Mouse (Mus musculus) liver, embryonic 11.5 days (tissue): ENCODE measurements around the gene Arid3a. TPM values are rescaled to one million over a fixed set of nuclear protein-coding genes. Genes with fewer than 3 reads are reported as not detected.

Source experiments
- ATAC-seq: fragments of 200-750 bp; cut with Nextera tagmentation; replicated peaks from 2 replicates; pipeline ENCODE4 v1.8.0; 2017; ENCODE audit warnings: moderate number of reproducible peaks, mild to moderate bottlenecking, moderate TSS enrichment, moderate library complexity; ENCODE audit not compliant: low FRiP score
- DNase-seq: peaks from one replicate; pipeline ENCODE4 v3.0.0-alpha.2; 2017; ENCODE audit warnings: low spot score
- H3K27ac ChIP-seq: fragments of 300-500 bp; sonication (generic); 2 replicates; pipeline ENCODE4 v1.5.1; 2014; ENCODE audit warnings: mild to moderate bottlenecking, low read depth, low read length, control low read depth
- H3K27me3 ChIP-seq: fragments of 300-500 bp; sonication (generic); replicated peaks from 2 replicates; pipeline ENCODE4 v1.6.1; 2014; ENCODE audit warnings: low read length, mixed read lengths; ENCODE audit not compliant: control insufficient read depth, insufficient read depth
- H3K36me3 ChIP-seq: fragments of 300-500 bp; sonication (generic); 2 replicates; pipeline ENCODE4 v1.6.1; 2014; ENCODE audit warnings: mild to moderate bottlenecking, low read length, moderate library complexity, mixed read lengths; ENCODE audit not compliant: control insufficient read depth, insufficient read depth
- H3K4me1 ChIP-seq: fragments of 300-500 bp; sonication (generic); replicated peaks from 2 replicates; pipeline ENCODE4 v1.6.1; 2014; ENCODE audit warnings: low read length, mixed read lengths; ENCODE audit not compliant: control insufficient read depth, insufficient read depth
- H3K4me2 ChIP-seq: fragments of 300-500 bp; sonication (generic); 2 replicates; pipeline ENCODE4 v1.6.1; 2014; ENCODE audit warnings: mild to moderate bottlenecking, control low read depth, moderate library complexity
- H3K4me3 ChIP-seq: fragments of 300-500 bp; sonication (generic); 2 replicates; pipeline ENCODE4 v1.5.1; 2014; ENCODE audit warnings: low read depth, low read length, control low read depth
- H3K9ac ChIP-seq: fragments of 300-500 bp; sonication (generic); 2 replicates; pipeline ENCODE4 v1.6.1; 2014; ENCODE audit warnings: low read depth, low read length, control low read depth
- H3K9me3 ChIP-seq: fragments of 300-500 bp; sonication (generic); 2 replicates; pipeline ENCODE4 v1.6.1; 2016; ENCODE audit warnings: low read length, inconsistent platforms, mixed read lengths; ENCODE audit not compliant: control insufficient read depth
- WGBS: fragments of 180-500 bp; shearing (Covaris S2); extraction: QIAGEN DNeasy Blood & Tissue Kit; methylation state at CpG from one replicate; pipeline ENCODE4 v1.1.7; 2014; 5-methylcytosine and 5-hydroxymethylcytosine counted together
- polyA plus RNA-seq: library from polyadenylated mRNA; unstranded; fragments of >200 nt; fragmentation: Nextera tagmentation; extraction: Ambion mirVana; gene quantifications from 2 replicates; pipeline ENCODE4 v1.2.1, GENCODE M21; 2014

Arid3a gene
- polyA plus RNA-seq, 1 experiment from 2014 or later: 12.4 TPM

GRCm38 (mm10) chr10:79934272-79934721, 7.5 kb downstream of the Arid3a start:
- no peak overlapping the region for H3K4me3 ChIP-seq
- H3K4me2 ChIP-seq: no peak overlapping the region
- no peaks in the 10 kb centered on the region for H3K27me3 ChIP-seq
- no peaks in the 10 kb centered on the region for H3K9me3 ChIP-seq
- H3K36me3 ChIP-seq: peaks cover 25% of the 10 kb centered on the region
- DNase-seq (no peak), ATAC-seq (no peak)
- H3K27ac ChIP-seq: no peak overlapping the region
- H3K9ac ChIP-seq: no peak overlapping the region
- WGBS: 74% methylated on average over 13 of the region's 13 CpGs
- H3K4me1 ChIP-seq: peaks cover 76% of the 10 kb centered on the region

- peaks cover 25% of the 10 kb centered on the region for H3K36me3 ChIP-seq
- H3K9me3 ChIP-seq: no peaks in the 10 kb centered on the region
- no peaks in the 10 kb centered on the region for H3K27me3 ChIP-seq
- ATAC-seq (no peak), DNase-seq (no peak)
- H3K4me3 ChIP-seq: no peak overlapping the region
- no peak overlapping the region for H3K4me2 ChIP-seq
- 90% methylated on average over 16 of the region's 16 CpGs for WGBS
- peak overlapping the region; percentile 21; the same call in 1 of the 2 replicates for H3K27ac ChIP-seq
- peaks cover 76% of the 10 kb centered on the region for H3K4me1 ChIP-seq
- H3K9ac ChIP-seq: no peak overlapping the region
Measured at GRCm38 (mm10) chr10:79934794-79935569, 8.1 kb downstream of the Arid3a start.

- Histone ChIP-seq H3K4me3 (no peak overlapping the region), H3K36me3 (peaks cover 22% of the 10 kb centered on the region), H3K27ac (peak overlapping the region; percentile 36; the same call in 1 of the 2 replicates), H3K27me3 (no peaks in the 10 kb centered on the region), H3K4me2 (no peak overlapping the region), H3K4me1 (peaks cover 73% of the 10 kb centered on the region), H3K9me3 (no peaks in the 10 kb centered on the region), H3K9ac (no peak overlapping the region)
- DNase-seq (no peak), ATAC-seq (no peak)
- WGBS: 67% methylated on average over 10 of the region's 10 CpGs
Measured at GRCm38 (mm10) chr10:79936284-79936910, 9.6 kb downstream of the Arid3a start.

- 75% methylated on average over 27 of the region's 27 CpGs for WGBS
Measured at GRCm38 (mm10) chr10:79936911-79937441, 10.1 kb downstream of the Arid3a start.

GRCm38 (mm10) chr10:79937775-79938526, 11.1 kb downstream of the Arid3a start:
- H3K27me3 ChIP-seq: no peaks in the 10 kb centered on the region
- peak overlapping the region; percentile 34; the same call in 1 of the 2 replicates for H3K27ac ChIP-seq
- peaks cover 15% of the 10 kb centered on the region; the same call in 1 of the 2 replicates for H3K36me3 ChIP-seq
- WGBS: 62% methylated on average over 11 of the region's 11 CpGs
- H3K9ac ChIP-seq: peak overlapping the region; percentile 34
- ATAC-seq (peak; percentile 48), DNase-seq (no peak)
- H3K4me2 ChIP-seq: peak overlapping the region; percentile 25
- no peak overlapping the region for H3K4me3 ChIP-seq
- H3K9me3 ChIP-seq: no peaks in the 10 kb centered on the region
- H3K4me1 ChIP-seq: peaks cover 64% of the 10 kb centered on the region

More at GRCm38 (mm10) chr10:79936911-79937441, 10.1 kb downstream of the Arid3a start:
- Histone ChIP-seq H3K4me1 (peaks cover 71% of the 10 kb centered on the region), H3K4me2 (peak overlapping the region; percentile 6; the same call in 1 of the 2 replicates), H3K36me3 (peaks cover 19% of the 10 kb centered on the region), H3K9me3 (no peaks in the 10 kb centered on the region), H3K27ac (peak overlapping the region; percentile 36), H3K27me3 (no peaks in the 10 kb centered on the region), H3K4me3 (no peak overlapping the region), H3K9ac (peak overlapping the region; percentile 34; the same call in 1 of the 2 replicates)
- DNase-seq (no peak), ATAC-seq (0 out of 2 replicates have a peak, but pooled peaks have one; percentile 17)

- H3K9me3 ChIP-seq: no peaks in the 10 kb centered on the region
- no peak overlapping the region for H3K27ac ChIP-seq
- no peak overlapping the region for H3K4me3 ChIP-seq
- no peaks in the 10 kb centered on the region for H3K27me3 ChIP-seq
- H3K4me2 ChIP-seq: no peak overlapping the region
- whole genome bisulfite sequencing: 41% methylated on average over 7 of the region's 7 CpGs
- ATAC-seq: no peak
- H3K4me1 ChIP-seq: peaks cover 69% of the 10 kb centered on the region
- no peak for DNase-seq
- peaks cover 7% of the 10 kb centered on the region; the same call in 1 of the 2 replicates for H3K36me3 ChIP-seq
- no peak overlapping the region for H3K9ac ChIP-seq
Measured at GRCm38 (mm10) chr10:79940749-79941148, 13.9 kb downstream of the Arid3a start.

GRCm38 (mm10) chr10:79942988-79943387, 16.1 kb downstream of the Arid3a start:
- ATAC-seq (no peak), DNase-seq (no peak)
- 72% methylated on average over 1 of the region's 1 CpGs for WGBS
- Histone ChIP-seq H3K36me3 (peaks cover 4% of the 10 kb centered on the region; the same call in 1 of the 2 replicates), H3K9ac (no peak overlapping the region), H3K9me3 (no peaks in the 10 kb centered on the region), H3K4me1 (peaks cover 73% of the 10 kb centered on the region), H3K4me2 (no peak overlapping the region), H3K27ac (0 out of 2 replicates have a peak overlapping the region, but pooled peaks have one; percentile 21), H3K27me3 (no peaks in the 10 kb centered on the region), H3K4me3 (no peak overlapping the region)

GRCm38 (mm10) chr10:79943471-79943901, 16.6 kb downstream of the Arid3a start:
- no peak for ATAC-seq
- peak overlapping the region; percentile 33 for H3K4me2 ChIP-seq
- peak overlapping the region; percentile 2; the same call in 1 of the 2 replicates for H3K9ac ChIP-seq

More at GRCm38 (mm10) chr10:79943471-79943901, 16.6 kb downstream of the Arid3a start:
- no peaks in the 10 kb centered on the region for H3K27me3 ChIP-seq
- H3K27ac ChIP-seq: 0 out of 2 replicates have a peak overlapping the region, but pooled peaks have one; percentile 26
- 64% methylated on average over 9 of the region's 9 CpGs for WGBS
- H3K36me3 ChIP-seq: peaks cover 2% of the 10 kb centered on the region; the same call in 1 of the 2 replicates
- DNase-seq: no peak
- H3K9me3 ChIP-seq: no peaks in the 10 kb centered on the region
- H3K4me1 ChIP-seq: peaks cover 68% of the 10 kb centered on the region
- no peak overlapping the region for H3K4me3 ChIP-seq
